Mouse (Mus musculus) adrenal gland, adult 18-20 months (tissue): ENCODE data around the gene Enho. TPM values are rescaled to one million over a fixed set of nuclear protein-coding genes. Genes with fewer than 3 reads are reported as not detected.

Source experiments
- DNase-seq, 2 experiments: peaks; one replicate each; pipeline ENCODE4 v3.0.0; 2021 to 2022; ENCODE audit warnings: low spot score in 2 of 2
- total RNA-seq, 2 experiments: library from RNA; stranded (reverse); gene quantifications; 1 replicate in 1 of 2; 2 replicates in 1 of 2; pipeline ENCODE4 v1.2.3; 2021

Enho gene
- total RNA-seq, 2 experiments from 2014 or later: 2.3 to 4.1 TPM

- no peak for DNase-seq
These were observed 25.0 kb upstream of the Enho start for GRCm38 (mm10) chr4:41665009-41665675.

- DNase-seq: no peak
These were observed 24.4 kb upstream of the Enho start for GRCm38 (mm10) chr4:41664533-41664932.

- DNase-seq: no peak
These were observed 23.5 kb upstream of the Enho start for GRCm38 (mm10) chr4:41663614-41664013.

GRCm38 (mm10) chr4:41662723-41663122 lies 22.6 kb upstream of the Enho start:
- DNase-seq: no peak

GRCm38 (mm10) chr4:41660851-41661430 lies 20.8 kb upstream of the Enho start:
- DNase-seq: no peak

GRCm38 (mm10) chr4:41659556-41659955 lies 19.4 kb upstream of the Enho start:
- no peak for DNase-seq

- DNase-seq: peak in 1 of 2 experiments; percentile 29
These were observed 18.7 kb upstream of the Enho start for GRCm38 (mm10) chr4:41658566-41659384.

- no peak for DNase-seq
These were observed 15.4 kb upstream of the Enho start for GRCm38 (mm10) chr4:41655525-41655924.

- DNase-seq: peak; percentile 62 to 69
These were observed 14.1 kb upstream of the Enho start for GRCm38 (mm10) chr4:41654217-41654616.

GRCm38 (mm10) chr4:41653730-41654129 lies 13.6 kb upstream of the Enho start:
- DNase-seq: no peak

- DNase-seq: peak; percentile 72 to 76
These were observed 13.2 kb upstream of the Enho start for GRCm38 (mm10) chr4:41653296-41653695.

GRCm38 (mm10) chr4:41648627-41649026 lies 8.5 kb upstream of the Enho start:
- DNase-seq: no peak

GRCm38 (mm10) chr4:41648157-41648556 lies 8.0 kb upstream of the Enho start:
- no peak for DNase-seq

GRCm38 (mm10) chr4:41645488-41645887 lies 5.4 kb upstream of the Enho start:
- no peak for DNase-seq

- DNase-seq: no peak
These were observed 1.2 kb upstream of the Enho start for GRCm38 (mm10) chr4:41641199-41641822.

- no peak for DNase-seq
These were observed 796 bp downstream of the Enho start for GRCm38 (mm10) chr4:41639214-41639841.

GRCm38 (mm10) chr4:41638828-41639213 lies 1.3 kb downstream of the Enho start:
- no peak for DNase-seq

- no peak for DNase-seq
These were observed 1.9 kb downstream of the Enho start for GRCm38 (mm10) chr4:41638186-41638731.

- DNase-seq: no peak
These were observed 3.1 kb downstream of the Enho start for GRCm38 (mm10) chr4:41636882-41637635.

- DNase-seq: no peak
These were observed 3.8 kb downstream of the Enho start for GRCm38 (mm10) chr4:41636366-41636765.
